ENCODE assay signal across 10 mouse cellular contexts in genomic region chr14:57060052-57060451, GRCm38 (mm10). TPM values are rescaled to one million over a fixed set of nuclear protein-coding genes. Genes with fewer than 3 reads are reported as not detected.
DNase-seq lines count a peak whose midpoint lies in the region; TF ChIP-seq lines count a peak whose summit lies in the region.
"Not testable (repeated sequence)": the region's sequence is repeated elsewhere in the genome, so short reads cannot be mapped to it uniquely, and the experiment has no call there.
"Had no signal": no experiment of that assay in that cellular context is flagged by ENCODE, and none has a peak within 500 bp of the region (broad histone marks: within the 10 kb centered on the region; RNA-seq: fewer than 3 reads in every experiment).

No protein-coding gene starts in this region.

- H3K4me3 ChIP-seq in bone marrow, adult 2 months (replicated peaks; ENCODE audit: control insufficient read depth, low read depth, low read length) = not testable (repeated sequence)

- WGBS in bone marrow, adult 2 months = 0% methylated on average over 1 of the region's 1 CpGs

- peak; percentile 24; the same call in 1 of the 2 replicates for TF ChIP-seq CTCF in bone marrow, adult 2 months (IDR thresholded peaks at IDR 0.05; ENCODE audit: control insufficient read depth, insufficient read depth, low read length)

- H3K4me1 ChIP-seq in bone marrow, adult 2 months (ENCODE audit: control insufficient read depth, insufficient read depth, low read length) = not testable (repeated sequence)

- DNase-seq in CD4-positive, CD25-positive, alpha-beta regulatory T cell, adult 2 months (ENCODE audit: low read depth, low spot score) = peak; percentile 60
- DNase-seq in embryo, embryonic 9.5 days (ENCODE audit: extremely low spot score) = peak; percentile 83
- peak; percentile 40 for DNase-seq in heart, adult 8-10 months (ENCODE audit: low spot score)
- DNase-seq in kidney, postnatal 14 days = peak; percentile 76
- DNase-seq in liver = peak; percentile 58
- peak; percentile 57 for DNase-seq in ovary, postnatal 14 days (ENCODE audit: low spot score)
- DNase-seq in testis, postnatal 14 days (ENCODE audit: low spot score) = peak; percentile 55

- not testable (repeated sequence) for TF ChIP-seq POLR2A in bone marrow, adult 2 months (IDR thresholded peaks at IDR 0.05; ENCODE audit: borderline replicate concordance, control insufficient read depth, low read depth, low read length)

- H3K27ac ChIP-seq in bone marrow, adult 2 months (ENCODE audit: control insufficient read depth, insufficient read depth, low read depth, low read length, poor library complexity) = not testable (repeated sequence)

RNA-seq across cellular contexts. Expression of gene Gja3, which starts 2.2 kb away (rescaled TPM):
- not detected in 2 replicates for polyA plus RNA-seq in bone marrow, adult 2 months (2011; ENCODE audit: insufficient read depth, insufficient read length, low replicate concordance, missing spikeins)
- 10 to 100 TPM; 14.4 to 18.5 (median 15.6) TPM for total RNA-seq in heart, adult 8-10 months (2022)

RNA-seq across cellular contexts. Expression of gene Gjb2, which starts 44.5 kb away (rescaled TPM):
- polyA plus RNA-seq in bone marrow, adult 2 months (2011; ENCODE audit: insufficient read depth, insufficient read length, low replicate concordance, missing spikeins) = 1.0 TPM in 1 of 2 replicates, not detected in the other
- not detected for total RNA-seq in heart, adult 8-10 months (2022)
- polyA plus RNA-seq: myocyte had no signal

RNA-seq across cellular contexts. Expression of gene Gm4491, which starts 55.6 kb away (rescaled TPM):
- polyA plus RNA-seq in bone marrow, adult 2 months (2011; ENCODE audit: insufficient read depth, insufficient read length, low replicate concordance, missing spikeins) = not detected in 2 replicates
- total RNA-seq in heart, adult 8-10 months (2022) = not detected
- polyA plus RNA-seq: hindbrain, embryonic 13.5 days; myocyte had no signal
